Mouse (Mus musculus) heart, adult 2 months (tissue): ENCODE measurements around the gene R3hdm1.

Experiments
- CTCF ChIP-seq: fragments of 200-600 bp; IDR thresholded peaks from 2 replicates; pipeline ENCODE4 v1.8.1; 2022; ENCODE audit warnings: antibody characterized with exemption, mild to moderate bottlenecking, moderate library complexity
- EP300 ChIP-seq: fragments of 200-500 bp; IDR thresholded peaks from 2 replicates; pipeline ENCODE4 v1.6.1; 2011; ENCODE audit warnings: low read depth, low read length, control low read depth; ENCODE audit not compliant: insufficient read depth
- POLR2A ChIP-seq: fragments of 200-500 bp; IDR thresholded peaks from 2 replicates; pipeline ENCODE4 v1.6.1; 2011; ENCODE audit warnings: mild to moderate bottlenecking, low read depth, low read length, control low read depth; ENCODE audit not compliant: insufficient read depth

DNA sequence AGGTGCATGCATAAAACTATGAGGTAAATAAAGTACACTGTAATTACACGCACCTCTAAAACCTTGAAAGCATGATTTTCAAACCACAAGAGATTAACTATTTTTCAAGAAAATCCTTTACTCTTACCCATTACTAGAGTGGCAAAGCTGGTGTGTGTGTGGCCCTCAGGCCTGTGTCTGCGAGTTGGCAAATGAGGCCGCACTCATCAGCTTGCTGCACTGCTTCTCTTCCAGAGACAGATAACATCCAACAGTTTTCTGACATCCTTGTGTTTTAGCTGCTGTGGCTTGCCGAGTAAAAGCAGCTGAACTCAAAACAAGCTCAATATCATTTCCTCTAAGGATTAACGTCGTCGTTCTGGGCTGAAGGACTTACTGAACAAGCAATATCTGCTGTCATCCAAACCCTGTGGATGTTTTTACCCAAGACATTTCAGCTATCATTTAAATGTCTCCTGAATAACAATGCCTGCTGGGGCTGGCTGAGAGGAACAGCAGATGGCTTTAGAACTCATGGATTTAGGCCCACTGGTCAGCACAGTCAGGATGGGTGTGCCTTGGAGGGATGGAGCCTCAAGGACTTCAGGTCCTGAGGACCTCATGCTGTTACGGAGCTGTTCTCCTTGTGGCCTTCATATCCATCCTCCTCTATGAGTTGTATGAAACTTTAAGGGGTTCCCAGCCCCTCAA lies 42.3 kb upstream of the R3hdm1 start:
- no peak for TF ChIP-seq CTCF
- no peak for TF ChIP-seq EP300
- no peak for TF ChIP-seq POLR2A
